Mouse (Mus musculus): ENCODE measurements around the gene Serinc3. TPM values are rescaled to one million over a fixed set of nuclear protein-coding genes. Genes with fewer than 3 reads are reported as not detected.
"Not testable (repeated sequence)": the region's sequence is repeated elsewhere in the genome, so short reads cannot be mapped to it uniquely, and the experiment has no call there.

Serinc3 gene
- polyA plus RNA-seq, 1 experiment: 162 TPM

- TF ChIP-seq POLR2A (IDR thresholded peaks at IDR 0.05; ENCODE audit: borderline replicate concordance, insufficient read depth, low read length) (no peak), CTCF (IDR thresholded peaks at IDR 0.05; ENCODE audit: borderline replicate concordance, insufficient read depth, low read depth, low read length) (no peak)
- no peak overlapping the region for H3K4me3 ChIP-seq (replicated peaks; ENCODE audit: insufficient read depth, low read depth, low read length)
- no peaks in the 10 kb centered on the region for H3K27me3 ChIP-seq (ENCODE audit: control insufficient read depth, insufficient read depth, low read length)
- peaks cover 14% of the 10 kb centered on the region for H3K4me1 ChIP-seq (ENCODE audit: control insufficient read depth, insufficient read depth, low read length)
- WGBS: 87% methylated on average over 2 of the region's 2 CpGs
- no peak overlapping the region for H3K27ac ChIP-seq (ENCODE audit: insufficient read depth, low read length)
- no peak for DNase-seq
Measured at GRCm38 (mm10) chr2:163636057-163636456, 8.9 kb downstream of the Serinc3 start.

- WGBS: 96% methylated on average over 2 of the region's 2 CpGs
- no peak overlapping the region for H3K27ac ChIP-seq (ENCODE audit: insufficient read depth, low read length)
- no peak overlapping the region for H3K4me3 ChIP-seq (replicated peaks; ENCODE audit: insufficient read depth, low read depth, low read length)
- peaks cover 12% of the 10 kb centered on the region for H3K4me1 ChIP-seq (ENCODE audit: control insufficient read depth, insufficient read depth, low read length)
- no peaks in the 10 kb centered on the region for H3K27me3 ChIP-seq (ENCODE audit: control insufficient read depth, insufficient read depth, low read length)
- DNase-seq: no peak
- TF ChIP-seq CTCF (IDR thresholded peaks at IDR 0.05; ENCODE audit: borderline replicate concordance, insufficient read depth, low read depth, low read length) (no peak), POLR2A (IDR thresholded peaks at IDR 0.05; ENCODE audit: borderline replicate concordance, insufficient read depth, low read length) (no peak)
Measured at GRCm38 (mm10) chr2:163634211-163634610, 10.7 kb downstream of the Serinc3 start.

DNA sequence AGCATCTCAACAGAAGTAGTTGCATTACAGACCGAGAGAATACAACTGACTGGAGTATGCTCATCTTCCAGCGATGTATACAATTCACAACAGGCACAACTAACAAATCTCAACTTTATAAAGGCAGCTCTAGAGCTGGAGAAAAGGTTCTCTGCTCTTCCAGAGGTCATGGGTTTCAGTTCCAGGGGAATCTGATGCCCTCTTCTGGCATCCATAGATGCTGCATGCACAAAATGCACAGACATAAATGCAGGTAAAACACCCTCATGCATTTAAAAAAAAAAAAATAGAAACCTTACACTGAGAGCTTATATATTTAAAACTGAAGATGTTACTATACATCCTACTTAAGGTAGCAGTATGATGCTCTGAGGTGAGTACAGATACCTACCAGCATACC lies 13.2 kb downstream of the Serinc3 start:
- 96% methylated on average over 2 of the region's 2 CpGs for whole genome bisulfite sequencing
- DNase-seq: no peak
- Histone ChIP-seq H3K4me3 (replicated peaks; ENCODE audit: insufficient read depth, low read depth, low read length) (no peak overlapping the region), H3K4me1 (ENCODE audit: control insufficient read depth, insufficient read depth, low read length) (no peaks in the 10 kb centered on the region), H3K27me3 (ENCODE audit: control insufficient read depth, insufficient read depth, low read length) (no peaks in the 10 kb centered on the region), H3K27ac (ENCODE audit: insufficient read depth, low read length) (no peak overlapping the region)
- TF ChIP-seq POLR2A (IDR thresholded peaks at IDR 0.05; ENCODE audit: borderline replicate concordance, insufficient read depth, low read length) (no peak), CTCF (IDR thresholded peaks at IDR 0.05; ENCODE audit: borderline replicate concordance, insufficient read depth, low read depth, low read length) (no peak)

DNA sequence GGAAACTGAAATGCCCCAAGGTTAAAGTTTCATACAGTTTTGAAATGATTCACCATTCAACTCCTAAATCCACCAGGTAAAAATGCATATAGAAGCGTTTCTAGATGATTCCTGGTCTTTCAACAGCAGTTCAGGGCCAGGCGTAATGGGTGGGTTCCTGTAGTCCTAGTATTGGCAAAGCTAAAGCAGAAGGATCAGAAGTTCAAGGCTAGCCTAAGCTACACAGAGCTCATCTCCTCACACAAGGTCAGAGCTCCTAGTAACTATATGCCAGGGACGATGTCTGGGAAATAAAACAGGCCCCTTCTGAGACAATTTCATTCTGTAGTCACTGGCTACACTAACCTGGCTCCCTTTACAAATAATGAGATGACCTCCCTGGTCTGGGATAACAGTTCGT lies 13.7 kb downstream of the Serinc3 start:
- H3K4me3 ChIP-seq (replicated peaks; ENCODE audit: insufficient read depth, low read depth, low read length): no peak overlapping the region
- no peaks in the 10 kb centered on the region for H3K27me3 ChIP-seq (ENCODE audit: control insufficient read depth, insufficient read depth, low read length)
- TF ChIP-seq CTCF (IDR thresholded peaks at IDR 0.05; ENCODE audit: borderline replicate concordance, insufficient read depth, low read depth, low read length) (no peak), POLR2A (IDR thresholded peaks at IDR 0.05; ENCODE audit: borderline replicate concordance, insufficient read depth, low read length) (no peak)
- DNase-seq: no peak
- WGBS: 92% methylated on average over 4 of the region's 4 CpGs
- H3K27ac ChIP-seq (ENCODE audit: insufficient read depth, low read length): no peak overlapping the region
- H3K4me1 ChIP-seq (ENCODE audit: control insufficient read depth, insufficient read depth, low read length): no peaks in the 10 kb centered on the region

GRCm38 (mm10) chr2:163621401-163621800 lies 23.5 kb downstream of the Serinc3 start:
- not testable (repeated sequence) for H3K27me3 ChIP-seq (ENCODE audit: control insufficient read depth, insufficient read depth, low read length); H3K4me3 ChIP-seq (replicated peaks; ENCODE audit: insufficient read depth, low read depth, low read length); H3K4me1 ChIP-seq (ENCODE audit: control insufficient read depth, insufficient read depth, low read length); DNase-seq; H3K27ac ChIP-seq (ENCODE audit: insufficient read depth, low read length)
- WGBS: 95% methylated on average over 3 of the region's 3 CpGs

DNA sequence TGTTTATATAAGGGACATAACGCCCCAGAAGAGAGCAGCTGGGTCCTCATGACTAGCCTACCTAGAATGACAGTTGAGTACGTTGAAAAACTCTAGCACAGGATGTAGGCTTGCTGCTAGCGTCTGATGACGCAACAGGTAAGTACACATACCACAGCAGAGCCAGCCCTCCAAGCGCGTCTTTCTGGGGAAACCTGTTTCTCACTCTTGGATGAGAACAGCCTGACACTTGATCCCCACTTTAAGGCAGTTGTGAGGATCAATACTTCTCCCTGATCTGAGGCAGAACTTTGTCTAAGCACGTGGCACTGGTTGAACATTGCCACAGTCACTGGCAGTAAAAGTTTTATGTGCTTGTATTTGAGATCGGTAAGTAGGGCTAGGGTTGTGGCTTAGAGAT lies 24.5 kb downstream of the Serinc3 start:
- Histone ChIP-seq H3K4me1 (ENCODE audit: control insufficient read depth, insufficient read depth, low read length) (no peaks in the 10 kb centered on the region), H3K27ac (ENCODE audit: insufficient read depth, low read length) (no peak overlapping the region), H3K27me3 (ENCODE audit: control insufficient read depth, insufficient read depth, low read length) (no peaks in the 10 kb centered on the region), H3K4me3 (replicated peaks; ENCODE audit: insufficient read depth, low read depth, low read length) (no peak overlapping the region)
- 92% methylated on average over 8 of the region's 8 CpGs for WGBS
- no peak for DNase-seq
- TF ChIP-seq POLR2A (IDR thresholded peaks at IDR 0.05; ENCODE audit: borderline replicate concordance, insufficient read depth, low read length): no peak
- no peak for TF ChIP-seq CTCF (IDR thresholded peaks at IDR 0.05; ENCODE audit: borderline replicate concordance, insufficient read depth, low read depth, low read length)

DNA sequence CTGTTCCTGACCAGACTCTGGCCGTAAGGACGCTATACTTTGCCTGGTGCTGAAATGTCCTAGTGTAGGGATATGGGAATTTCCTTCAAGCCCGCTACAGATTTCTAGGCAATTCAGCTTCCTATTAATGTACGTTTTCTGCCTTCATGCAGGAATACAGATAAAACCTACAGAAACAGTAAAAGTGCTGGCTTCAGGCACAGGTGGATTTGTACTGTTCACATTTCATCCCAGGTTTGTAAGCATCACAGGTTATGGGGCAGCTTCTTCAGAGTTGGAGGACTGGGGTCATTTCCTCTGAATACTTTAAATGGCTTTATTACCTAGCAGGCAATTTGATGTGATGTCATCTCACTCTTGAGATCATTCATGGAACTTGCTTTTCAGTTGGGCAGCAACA lies 27.1 kb downstream of the Serinc3 start:
- WGBS: 94% methylated on average over 4 of the region's 4 CpGs

DNA sequence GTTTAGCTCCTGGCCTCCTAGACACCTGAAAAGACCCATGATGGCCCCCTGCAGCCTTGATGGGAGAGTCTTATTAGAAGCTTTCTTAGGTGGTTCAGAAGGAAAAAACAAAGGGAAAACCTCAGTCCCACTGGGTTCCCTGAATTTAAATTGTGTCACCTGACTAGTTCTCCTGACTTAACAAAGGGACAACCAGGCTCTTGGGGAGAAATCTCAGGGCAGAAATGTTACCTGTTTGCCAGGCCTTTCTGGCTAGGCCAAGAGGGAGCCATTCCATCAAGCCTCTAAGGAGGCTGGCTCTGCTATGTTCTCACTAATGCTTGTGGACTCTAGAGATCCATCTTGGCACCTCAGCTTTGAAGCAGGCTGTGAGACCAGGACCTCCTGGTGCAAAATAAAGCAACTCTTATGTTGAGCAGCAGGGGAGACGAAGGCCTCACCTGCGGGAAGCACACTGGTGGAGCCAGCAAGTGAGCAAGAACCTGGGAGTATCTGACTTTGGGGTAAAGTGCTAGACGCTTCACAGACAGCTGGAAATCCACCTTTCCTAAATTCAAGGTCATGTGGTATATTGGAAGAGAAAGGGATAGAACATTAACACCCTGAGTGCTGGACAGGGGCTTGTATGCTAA lies 27.6 kb downstream of the Serinc3 start:
- Histone ChIP-seq H3K27me3 (ENCODE audit: control insufficient read depth, insufficient read depth, low read length) (no peaks in the 10 kb centered on the region), H3K4me1 (ENCODE audit: control insufficient read depth, insufficient read depth, low read length) (no peaks in the 10 kb centered on the region), H3K27ac (ENCODE audit: insufficient read depth, low read length) (no peak overlapping the region), H3K4me3 (replicated peaks; ENCODE audit: insufficient read depth, low read depth, low read length) (no peak overlapping the region)
- TF ChIP-seq POLR2A (IDR thresholded peaks at IDR 0.05; ENCODE audit: borderline replicate concordance, insufficient read depth, low read length): no peak
- TF ChIP-seq CTCF (IDR thresholded peaks at IDR 0.05; ENCODE audit: borderline replicate concordance, insufficient read depth, low read depth, low read length): no peak
- WGBS: 57% methylated on average over 3 of the region's 3 CpGs
- DNase-seq: no peak

More for the DNA sequence above, 27.1 kb downstream of the Serinc3 start:
- Histone ChIP-seq H3K27me3 (ENCODE audit: control insufficient read depth, insufficient read depth, low read length) (no peaks in the 10 kb centered on the region), H3K4me3 (replicated peaks; ENCODE audit: insufficient read depth, low read depth, low read length) (no peak overlapping the region), H3K4me1 (ENCODE audit: control insufficient read depth, insufficient read depth, low read length) (no peaks in the 10 kb centered on the region), H3K27ac (ENCODE audit: insufficient read depth, low read length) (no peak overlapping the region)
- TF ChIP-seq CTCF (IDR thresholded peaks at IDR 0.05; ENCODE audit: borderline replicate concordance, insufficient read depth, low read depth, low read length) (no peak), POLR2A (IDR thresholded peaks at IDR 0.05; ENCODE audit: borderline replicate concordance, insufficient read depth, low read length) (no peak)
- DNase-seq: no peak

Data from cerebellum, adult 2 months (tissue).